Mouse (Mus musculus) lung, postnatal 0 days (tissue): Measurements from ENCODE around the gene Cryba1.

ENCODE experiments used
- CTCF ChIP-seq: IDR thresholded peaks from 2 replicates; pipeline ENCODE4 v1.5.1; 2016; ENCODE audit warnings: antibody characterized with exemption, mild to moderate bottlenecking
- EP300 ChIP-seq: IDR thresholded peaks from 2 replicates; pipeline ENCODE4 v1.6.1; 2016; ENCODE audit warnings: antibody characterized with exemption, mild to moderate bottlenecking, control low read depth

DNA sequence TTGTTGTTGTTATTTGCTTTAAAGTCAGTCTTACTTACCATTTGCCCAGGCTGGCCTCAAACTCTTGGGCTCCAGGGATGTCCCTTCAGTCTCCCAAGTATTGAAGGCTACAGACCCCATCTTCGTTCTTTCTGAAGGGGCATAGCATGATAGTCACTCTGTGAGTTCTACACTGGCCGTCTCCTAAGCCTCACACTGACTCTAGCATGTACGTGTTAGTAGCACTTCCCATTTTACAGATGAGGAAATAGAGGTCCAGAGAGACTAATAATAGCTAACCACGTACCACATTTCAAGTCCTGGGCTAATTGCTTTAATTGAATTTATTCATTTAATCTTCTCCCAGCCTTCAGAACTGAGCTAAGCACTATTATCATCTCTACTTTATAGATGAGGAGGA, 34.9 kb upstream of the Cryba1 start:
- TF ChIP-seq CTCF (no peak), EP300 (no peak)
